Mouse (Mus musculus): Measurements from ENCODE around the gene Stx7.

DNA sequence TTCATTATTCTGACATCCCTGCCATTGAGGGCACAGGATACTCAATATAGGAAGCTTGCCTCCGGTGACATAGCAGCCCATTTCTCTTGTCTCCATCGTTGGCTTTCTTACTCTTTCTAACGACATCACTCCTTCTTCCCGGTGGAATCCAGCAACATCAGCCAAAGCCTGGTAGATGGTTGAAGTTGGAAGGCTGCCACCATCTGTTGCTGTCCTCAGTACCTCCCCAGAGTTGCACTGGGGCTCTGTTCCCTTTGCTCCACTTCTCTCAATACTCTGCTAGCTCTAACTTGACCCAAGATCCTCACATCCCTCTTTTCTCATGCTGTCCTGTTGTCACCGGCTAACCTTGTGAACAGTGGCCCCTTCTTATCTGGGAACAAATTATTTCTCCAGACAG lies 71.8 kb downstream of the Stx7 start:
- TF ChIP-seq CTCF (IDR thresholded peaks at IDR 0.05; ENCODE audit: insufficient read depth, low read length) (no peak), POLR2A (IDR thresholded peaks at IDR 0.05; ENCODE audit: borderline replicate concordance, extremely low read depth, low read depth, low read length) (no peak)
